Mouse (Mus musculus): Measurements from ENCODE around the gene Uri1. TPM values are rescaled to one million over a fixed set of nuclear protein-coding genes. Genes with fewer than 3 reads are reported as not detected.

Uri1 gene
- polyA plus RNA-seq (2012; ENCODE audit: insufficient read depth, insufficient read length, missing spikeins) = 21.0 and 21.1 TPM in 2 replicates

GRCm38 (mm10) chr7:38023451-38023850 lies at the start of gene Uri1:
Gene Uri1 (minus strand): TSS chr7:38023551.
- no peak within 1 kb of the TSS for H3K27ac ChIP-seq (ENCODE audit: insufficient read depth, low read depth, low read length)
- H3K4me3 ChIP-seq (ENCODE audit: insufficient read depth, low read length) = no peak within 1 kb of the TSS
- TF ChIP-seq POLR2A (IDR thresholded peaks at IDR 0.05; ENCODE audit: borderline replicate concordance, low read depth, low read length) (no peak), CTCF (IDR thresholded peaks at IDR 0.05; ENCODE audit: low read depth, low read length) (no peak)
- peaks cover 4% of the 10 kb centered on the region for H3K4me1 ChIP-seq (ENCODE audit: control insufficient read depth, insufficient read depth, low read length)

- peaks cover 5% of the 10 kb centered on the region for H3K4me1 ChIP-seq (ENCODE audit: control insufficient read depth, insufficient read depth, low read length)
- H3K27ac ChIP-seq (ENCODE audit: insufficient read depth, low read depth, low read length) = no peak overlapping the region
- TF ChIP-seq CTCF (IDR thresholded peaks at IDR 0.05; ENCODE audit: low read depth, low read length) = no peak
- H3K4me3 ChIP-seq (ENCODE audit: insufficient read depth, low read length) = no peak overlapping the region
Observed at GRCm38 (mm10) chr7:38071065-38071464, 47.7 kb upstream of the Uri1 start.

- no peak overlapping the region for H3K4me3 ChIP-seq (ENCODE audit: insufficient read depth, low read length)
Observed at GRCm38 (mm10) chr7:38070663-38071062, 47.3 kb upstream of the Uri1 start.

GRCm38 (mm10) chr7:38064431-38064830 lies 41.1 kb upstream of the Uri1 start:
- no peak for TF ChIP-seq CTCF (IDR thresholded peaks at IDR 0.05; ENCODE audit: low read depth, low read length)
- no peak for TF ChIP-seq POLR2A (IDR thresholded peaks at IDR 0.05; ENCODE audit: borderline replicate concordance, low read depth, low read length)
- peaks cover 5% of the 10 kb centered on the region; the same call in 1 of the 2 replicates for H3K4me1 ChIP-seq (ENCODE audit: control insufficient read depth, insufficient read depth, low read length)
- no peak overlapping the region for H3K27ac ChIP-seq (ENCODE audit: insufficient read depth, low read depth, low read length)
- no peak overlapping the region for H3K4me3 ChIP-seq (ENCODE audit: insufficient read depth, low read length)

More at GRCm38 (mm10) chr7:38070663-38071062, 47.3 kb upstream of the Uri1 start:
- H3K27ac ChIP-seq (ENCODE audit: insufficient read depth, low read depth, low read length) = no peak overlapping the region
- peaks cover 5% of the 10 kb centered on the region for H3K4me1 ChIP-seq (ENCODE audit: control insufficient read depth, insufficient read depth, low read length)
- no peak for TF ChIP-seq POLR2A (IDR thresholded peaks at IDR 0.05; ENCODE audit: borderline replicate concordance, low read depth, low read length)
- no peak for TF ChIP-seq CTCF (IDR thresholded peaks at IDR 0.05; ENCODE audit: low read depth, low read length)

GRCm38 (mm10) chr7:38061060-38061970 lies 38.0 kb upstream of the Uri1 start:
- H3K4me3 ChIP-seq (ENCODE audit: insufficient read depth, low read length) = peak overlapping the region; percentile 55
- H3K4me1 ChIP-seq (ENCODE audit: control insufficient read depth, insufficient read depth, low read length) = peaks cover 5% of the 10 kb centered on the region; the same call in 1 of the 2 replicates
- TF ChIP-seq POLR2A (IDR thresholded peaks at IDR 0.05; ENCODE audit: borderline replicate concordance, low read depth, low read length) (no peak), CTCF (IDR thresholded peaks at IDR 0.05; ENCODE audit: low read depth, low read length) (peak; percentile 80)
- no peak overlapping the region for H3K27ac ChIP-seq (ENCODE audit: insufficient read depth, low read depth, low read length)

- H3K4me1 ChIP-seq (ENCODE audit: control insufficient read depth, insufficient read depth, low read length) = peaks cover 5% of the 10 kb centered on the region; the same call in 1 of the 2 replicates
- no peak for TF ChIP-seq CTCF (IDR thresholded peaks at IDR 0.05; ENCODE audit: low read depth, low read length)
- no peak for TF ChIP-seq POLR2A (IDR thresholded peaks at IDR 0.05; ENCODE audit: borderline replicate concordance, low read depth, low read length)
- H3K4me3 ChIP-seq (ENCODE audit: insufficient read depth, low read length) = no peak overlapping the region
- no peak overlapping the region for H3K27ac ChIP-seq (ENCODE audit: insufficient read depth, low read depth, low read length)
Observed at GRCm38 (mm10) chr7:38059636-38060330, 36.4 kb upstream of the Uri1 start.

GRCm38 (mm10) chr7:38059096-38059495 lies 35.7 kb upstream of the Uri1 start:
- TF ChIP-seq CTCF (IDR thresholded peaks at IDR 0.05; ENCODE audit: low read depth, low read length) = no peak
- TF ChIP-seq POLR2A (IDR thresholded peaks at IDR 0.05; ENCODE audit: borderline replicate concordance, low read depth, low read length) = no peak
- Histone ChIP-seq H3K27ac (ENCODE audit: insufficient read depth, low read depth, low read length) (no peak overlapping the region), H3K4me3 (ENCODE audit: insufficient read depth, low read length) (no peak overlapping the region), H3K4me1 (ENCODE audit: control insufficient read depth, insufficient read depth, low read length) (peaks cover 2% of the 10 kb centered on the region; the same call in 1 of the 2 replicates)

GRCm38 (mm10) chr7:38055996-38056395 lies 32.6 kb upstream of the Uri1 start:
- no peak for TF ChIP-seq CTCF (IDR thresholded peaks at IDR 0.05; ENCODE audit: low read depth, low read length)
- no peak for TF ChIP-seq POLR2A (IDR thresholded peaks at IDR 0.05; ENCODE audit: borderline replicate concordance, low read depth, low read length)
- no peak overlapping the region for H3K4me3 ChIP-seq (ENCODE audit: insufficient read depth, low read length)
- H3K27ac ChIP-seq (ENCODE audit: insufficient read depth, low read depth, low read length) = no peak overlapping the region
- no peaks in the 10 kb centered on the region for H3K4me1 ChIP-seq (ENCODE audit: control insufficient read depth, insufficient read depth, low read length)

GRCm38 (mm10) chr7:38054246-38054645 lies 30.9 kb upstream of the Uri1 start:
- TF ChIP-seq CTCF (IDR thresholded peaks at IDR 0.05; ENCODE audit: low read depth, low read length) (no peak), POLR2A (IDR thresholded peaks at IDR 0.05; ENCODE audit: borderline replicate concordance, low read depth, low read length) (no peak)
- no peak overlapping the region for H3K4me3 ChIP-seq (ENCODE audit: insufficient read depth, low read length)
- H3K4me1 ChIP-seq (ENCODE audit: control insufficient read depth, insufficient read depth, low read length) = no peaks in the 10 kb centered on the region
- no peak overlapping the region for H3K27ac ChIP-seq (ENCODE audit: insufficient read depth, low read depth, low read length)

- TF ChIP-seq POLR2A (IDR thresholded peaks at IDR 0.05; ENCODE audit: borderline replicate concordance, low read depth, low read length) (no peak), CTCF (IDR thresholded peaks at IDR 0.05; ENCODE audit: low read depth, low read length) (no peak)
- Histone ChIP-seq H3K27ac (ENCODE audit: insufficient read depth, low read depth, low read length) (no peak overlapping the region), H3K4me3 (ENCODE audit: insufficient read depth, low read length) (no peak overlapping the region), H3K4me1 (ENCODE audit: control insufficient read depth, insufficient read depth, low read length) (no peaks in the 10 kb centered on the region)
Observed at GRCm38 (mm10) chr7:38047229-38047628, 23.9 kb upstream of the Uri1 start.

All from bone marrow macrophage, adult 2 months (primary cell).